Mouse (Mus musculus) heart, embryonic 16.5 days (tissue): ENCODE data around the gene Olfr67. TPM values are rescaled to one million over a fixed set of nuclear protein-coding genes. Genes with fewer than 3 reads are reported as not detected.

Source experiments
- polyA plus RNA-seq: library from polyadenylated mRNA; unstranded; fragments of >200 nt; fragmentation: Nextera tagmentation; extraction: Ambion mirVana; gene quantifications from 2 replicates; pipeline ENCODE4 v1.2.1, GENCODE M21; 2015

Gene Olfr67
- polyA plus RNA-seq, 1 experiment from 2014 or later: not detected

Other genes starting within 250 kb of the Olfr67 start
- gene Olfr612, start 249.1 kb downstream of the Olfr67 start, polyA plus RNA-seq: not detected in 2 replicates
- gene Olfr613, start 243.7 kb downstream of the Olfr67 start, polyA plus RNA-seq: not detected in 2 replicates
- not detected in 2 replicates for gene Olfr615, start 235.7 kb downstream of the Olfr67 start, polyA plus RNA-seq
- not detected in 2 replicates for gene Olfr616, start 222.7 kb downstream of the Olfr67 start, polyA plus RNA-seq
- gene Olfr617, start 218.8 kb downstream of the Olfr67 start, polyA plus RNA-seq: not detected in 2 replicates
- gene Olfr618, start 201.7 kb downstream of the Olfr67 start, polyA plus RNA-seq: not detected in 2 replicates
- gene Olfr619, start 191.2 kb downstream of the Olfr67 start, polyA plus RNA-seq: not detected in 2 replicates
- gene Olfr620, start 179.3 kb downstream of the Olfr67 start, polyA plus RNA-seq: not detected in 2 replicates
- gene Olfr622, start 149.1 kb downstream of the Olfr67 start, polyA plus RNA-seq: not detected in 2 replicates
- not detected in 2 replicates for gene Olfr623, start 128.1 kb downstream of the Olfr67 start, polyA plus RNA-seq
- gene Olfr624, start 120.6 kb downstream of the Olfr67 start, polyA plus RNA-seq: 0.03 and 0.04 TPM in 2 replicates
- not detected in 2 replicates for gene Olfr625-ps1, start 109.1 kb downstream of the Olfr67 start, polyA plus RNA-seq
- gene Olfr243, start 77.2 kb downstream of the Olfr67 start, polyA plus RNA-seq: not detected in 2 replicates
- gene Olfr628, start 61.4 kb downstream of the Olfr67 start, polyA plus RNA-seq: not detected in 2 replicates
- gene Olfr629, start 46.9 kb downstream of the Olfr67 start, polyA plus RNA-seq: not detected in 2 replicates
- not detected in 2 replicates for gene Olfr630, start 34.5 kb downstream of the Olfr67 start, polyA plus RNA-seq
- not detected in 2 replicates for gene Olfr69, start 20.2 kb downstream of the Olfr67 start, polyA plus RNA-seq
- not detected in 2 replicates for gene Olfr68, start 12.1 kb downstream of the Olfr67 start, polyA plus RNA-seq
- 7,811 and 8,208 TPM in 2 replicates for gene Hbb-bt, start 22.2 kb upstream of the Olfr67 start, polyA plus RNA-seq
- 24,611 and 28,119 TPM in 2 replicates for gene Hbb-bs, start 36.3 kb upstream of the Olfr67 start, polyA plus RNA-seq
- gene Hbb-bh2, start 48.7 kb upstream of the Olfr67 start, polyA plus RNA-seq: not detected in 2 replicates
- gene Hbb-bh1, start 51.3 kb upstream of the Olfr67 start, polyA plus RNA-seq: 2.3 and 2.8 TPM in 2 replicates
- gene Hbb-y, start 61.4 kb upstream of the Olfr67 start, polyA plus RNA-seq: 147 and 172 TPM in 2 replicates
- gene Olfr66, start 94.4 kb upstream of the Olfr67 start, polyA plus RNA-seq: not detected in 2 replicates
- not detected in 2 replicates for gene Olfr64, start 102.7 kb upstream of the Olfr67 start, polyA plus RNA-seq
- not detected in 2 replicates for gene Olfr65, start 111.7 kb upstream of the Olfr67 start, polyA plus RNA-seq
- not detected in 2 replicates for gene Olfr631, start 137.0 kb upstream of the Olfr67 start, polyA plus RNA-seq
- gene Olfr632, start 142.5 kb upstream of the Olfr67 start, polyA plus RNA-seq: not detected in 2 replicates
- not detected in 2 replicates for gene Olfr633, start 152.6 kb upstream of the Olfr67 start, polyA plus RNA-seq
- not detected in 2 replicates for gene Olfr635, start 179.3 kb upstream of the Olfr67 start, polyA plus RNA-seq
- gene Olfr638, start 206.9 kb upstream of the Olfr67 start, polyA plus RNA-seq: not detected in 2 replicates
- 0.03 TPM in 1 of 2 replicates, not detected in the other for gene Olfr639, start 225.5 kb upstream of the Olfr67 start, polyA plus RNA-seq
- not detected in 2 replicates for gene Olfr640, start 233.8 kb upstream of the Olfr67 start, polyA plus RNA-seq
- gene Olfr641, start 243.6 kb upstream of the Olfr67 start, polyA plus RNA-seq: not detected in 2 replicates